Mouse (Mus musculus): ENCODE measurements around the gene N4bp2l1. TPM values are rescaled to one million over a fixed set of nuclear protein-coding genes. Genes with fewer than 3 reads are reported as not detected.

Gene N4bp2l1
- polyA plus RNA-seq, 1 experiment from 2014 or later, result 2.7 TPM

DNA sequence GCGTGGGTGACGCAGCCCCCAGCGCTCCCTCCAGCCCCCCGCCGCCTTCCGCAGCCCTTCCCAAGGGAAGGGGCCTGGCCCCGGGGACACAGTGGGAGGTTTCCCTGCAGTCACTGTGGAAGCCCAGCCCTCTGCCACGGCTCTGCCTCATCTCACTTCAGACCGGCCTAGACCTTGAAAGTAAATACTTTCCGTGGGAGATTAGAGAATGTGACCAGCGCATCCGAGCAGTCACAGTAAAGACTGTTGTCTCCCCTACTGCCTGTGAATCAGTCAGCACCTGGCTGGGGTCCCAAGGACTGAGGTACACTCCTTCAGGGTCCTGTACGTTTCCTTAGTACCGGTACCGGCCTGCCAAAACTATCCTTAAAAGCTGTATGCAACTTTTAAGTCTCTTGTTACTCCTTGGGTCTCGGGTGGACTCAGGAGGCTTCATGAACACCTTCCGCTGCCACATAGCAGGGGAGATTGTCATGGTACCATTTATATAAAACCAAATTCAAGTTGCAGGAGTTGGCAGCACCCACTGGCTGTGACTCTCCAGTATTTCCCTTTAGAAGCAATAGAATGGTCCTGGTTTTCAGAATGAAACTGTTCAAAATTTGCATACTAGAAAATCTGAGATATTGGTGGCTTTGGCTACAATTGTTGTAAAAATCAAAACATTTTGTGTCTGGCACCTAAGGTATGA, 2.2 kb downstream of the N4bp2l1 start:
- WGBS, result 7% methylated on average over 17 of the region's 17 CpGs
- DNase-seq (ENCODE audit: low spot score), result no peak
- Histone ChIP-seq H3K36me3 (replicated peaks) (no peaks in the 10 kb centered on the region), H3K27ac (replicated peaks) (0 out of 2 replicates have a peak overlapping the region, but pooled peaks have one; percentile 69), H3K4me3 (peak overlapping the region; percentile 90), H3K27me3 (replicated peaks; ENCODE audit: low read depth, poor library complexity, severe bottlenecking) (peaks cover 63% of the 10 kb centered on the region), H3K9me3 (no peaks in the 10 kb centered on the region), H3K4me1 (peaks cover 38% of the 10 kb centered on the region)

DNA sequence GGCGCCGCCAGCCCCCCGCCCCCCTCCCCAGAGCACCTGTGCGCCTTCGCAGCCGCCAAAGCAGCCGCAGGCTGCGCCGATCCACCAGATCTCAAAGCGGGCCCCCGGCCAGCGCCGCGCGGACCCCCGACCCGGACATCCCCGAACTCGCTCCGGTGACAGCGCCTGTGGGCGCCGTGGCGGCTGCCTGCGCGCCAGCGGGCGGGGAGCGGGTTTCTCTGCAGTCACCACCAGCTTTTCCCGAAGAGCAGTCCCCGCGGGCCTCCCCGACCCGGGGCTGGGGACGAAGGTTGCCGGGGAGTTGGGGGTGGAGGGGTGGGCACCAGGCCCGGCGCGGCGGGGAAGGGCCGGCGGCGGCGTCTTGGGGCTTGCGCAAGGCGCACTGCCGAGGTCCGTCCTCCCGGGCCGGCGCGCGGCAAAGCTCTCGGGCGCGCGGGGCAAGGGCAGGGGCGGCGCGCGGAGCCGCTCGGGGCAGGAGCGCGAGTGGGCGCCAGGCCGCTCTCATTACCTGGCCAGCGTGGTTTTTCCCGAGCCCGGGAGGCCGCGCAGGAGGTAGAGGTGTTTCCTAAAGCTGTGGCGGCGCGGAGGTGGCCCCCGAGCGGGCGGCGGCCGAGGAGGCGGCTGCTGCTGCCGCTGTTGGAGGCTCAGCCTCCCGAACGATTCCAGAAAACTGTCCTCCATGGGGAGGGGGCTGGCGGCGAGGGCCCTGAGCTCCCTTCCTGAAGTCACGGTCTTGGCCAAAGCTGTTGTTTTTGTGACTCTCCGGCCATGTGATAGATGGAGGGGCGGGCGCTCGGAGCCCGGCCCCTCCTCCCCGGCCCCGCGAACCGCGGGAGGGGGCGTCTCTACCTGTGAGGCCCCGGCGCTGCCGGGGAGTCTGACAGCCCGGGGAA, 3.0 kb downstream of the N4bp2l1 start:
- DNase-seq (ENCODE audit: low spot score), result peak; percentile 61
- Histone ChIP-seq H3K4me1 (peaks cover 32% of the 10 kb centered on the region), H3K4me3 (peak overlapping the region; percentile 90), H3K27me3 (replicated peaks; ENCODE audit: low read depth, poor library complexity, severe bottlenecking) (peaks cover 63% of the 10 kb centered on the region), H3K36me3 (replicated peaks) (no peaks in the 10 kb centered on the region), H3K9me3 (no peaks in the 10 kb centered on the region), H3K27ac (replicated peaks) (peak overlapping the region; percentile 69)
- under 1% methylated on average over 102 of the region's 102 CpGs for WGBS

DNA sequence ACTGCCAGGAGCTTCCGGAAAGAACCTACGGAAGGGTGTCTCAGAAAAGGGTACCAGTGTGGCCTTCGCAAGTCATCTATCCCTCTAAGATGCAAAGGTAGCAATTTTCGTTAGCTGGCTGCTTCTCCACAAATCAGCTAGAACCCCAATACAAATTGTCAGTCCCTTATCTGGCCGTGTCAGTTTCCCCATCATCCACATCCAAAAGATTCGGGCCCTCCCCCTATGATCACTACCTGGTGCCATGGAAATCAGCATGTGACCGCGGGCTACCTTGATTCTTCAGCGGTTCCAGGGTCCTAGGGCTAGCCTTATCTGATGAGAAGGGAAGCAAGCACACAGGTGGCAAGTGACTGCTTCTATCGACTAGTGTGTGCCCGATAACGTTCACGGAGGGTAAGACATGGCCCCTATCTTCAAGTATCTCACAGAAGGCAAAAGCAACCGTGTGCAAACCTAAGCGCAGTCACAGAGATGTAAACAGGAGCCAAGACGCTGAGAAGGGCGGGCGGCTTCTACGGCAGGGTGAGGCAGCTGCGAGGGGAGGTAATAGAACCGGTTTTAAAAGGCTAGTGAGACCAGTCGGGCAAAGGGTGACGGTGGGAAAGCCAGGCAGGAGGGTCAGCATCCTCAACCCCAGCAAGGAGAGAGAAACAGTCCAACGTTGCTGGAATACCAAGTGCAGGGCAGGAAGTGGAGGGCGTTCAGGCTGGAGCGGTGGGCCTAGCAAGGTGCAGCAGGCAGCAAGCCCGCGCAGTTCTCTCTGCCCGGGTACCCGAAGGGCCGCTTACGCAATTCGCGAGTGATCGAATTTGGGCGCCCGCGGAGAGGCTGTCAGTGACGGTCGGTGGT, 3.9 kb downstream of the N4bp2l1 start:
- no peaks in the 10 kb centered on the region for H3K9me3 ChIP-seq
- H3K36me3 ChIP-seq (replicated peaks), result no peaks in the 10 kb centered on the region
- no peak for DNase-seq (ENCODE audit: low spot score)
- H3K4me3 ChIP-seq, result peak overlapping the region; percentile 90
- H3K27ac ChIP-seq (replicated peaks), result peak overlapping the region; percentile 69; the same call in 1 of the 2 replicates
- 9% methylated on average over 40 of the region's 40 CpGs for WGBS
- H3K4me1 ChIP-seq, result peaks cover 23% of the 10 kb centered on the region
- peaks cover 63% of the 10 kb centered on the region for H3K27me3 ChIP-seq (replicated peaks; ENCODE audit: low read depth, poor library complexity, severe bottlenecking)

DNA sequence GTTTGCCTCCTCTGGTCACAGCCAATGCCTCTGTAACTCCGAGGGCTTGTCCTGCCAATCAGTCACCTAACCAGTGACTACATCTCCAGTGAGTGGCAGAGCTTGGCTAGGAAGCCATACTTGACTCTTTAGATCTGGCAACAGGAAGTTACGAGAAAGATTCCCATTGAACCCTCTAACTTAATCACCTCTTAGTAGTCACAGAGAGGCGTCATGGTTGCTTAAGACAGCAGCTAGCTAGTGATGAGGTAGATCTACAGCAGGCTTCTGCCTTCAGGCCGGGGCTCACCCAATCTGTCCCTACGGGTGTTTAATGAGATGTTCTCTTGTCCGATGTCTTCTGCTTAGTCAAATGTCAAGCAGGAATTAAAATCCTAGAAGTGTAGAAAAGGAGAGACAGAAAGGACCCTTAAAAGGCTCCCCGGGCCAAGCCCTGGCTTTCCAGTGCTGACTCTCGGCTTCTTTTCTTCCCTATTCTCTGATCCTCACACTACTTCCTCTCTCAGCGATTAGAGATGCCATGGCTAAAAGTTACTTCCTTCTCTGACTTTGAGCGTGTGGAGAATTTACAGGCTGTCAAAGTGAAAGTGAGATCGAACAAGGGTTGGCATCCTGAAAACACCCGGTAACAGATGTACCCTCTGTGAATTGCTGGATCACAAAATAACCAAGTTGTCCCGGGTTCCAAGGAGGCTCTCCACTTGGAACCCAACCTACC, 4.6 kb downstream of the N4bp2l1 start:
- H3K27me3 ChIP-seq (replicated peaks; ENCODE audit: low read depth, poor library complexity, severe bottlenecking), result peaks cover 56% of the 10 kb centered on the region
- no peaks in the 10 kb centered on the region for H3K9me3 ChIP-seq
- no peak overlapping the region for H3K27ac ChIP-seq (replicated peaks)
- WGBS, result 79% methylated on average over 13 of the region's 13 CpGs
- H3K36me3 ChIP-seq (replicated peaks), result no peaks in the 10 kb centered on the region
- DNase-seq (ENCODE audit: low spot score), result no peak
- H3K4me1 ChIP-seq, result peaks cover 21% of the 10 kb centered on the region
- peak overlapping the region; percentile 90; the same call in 1 of the 2 replicates for H3K4me3 ChIP-seq

DNA sequence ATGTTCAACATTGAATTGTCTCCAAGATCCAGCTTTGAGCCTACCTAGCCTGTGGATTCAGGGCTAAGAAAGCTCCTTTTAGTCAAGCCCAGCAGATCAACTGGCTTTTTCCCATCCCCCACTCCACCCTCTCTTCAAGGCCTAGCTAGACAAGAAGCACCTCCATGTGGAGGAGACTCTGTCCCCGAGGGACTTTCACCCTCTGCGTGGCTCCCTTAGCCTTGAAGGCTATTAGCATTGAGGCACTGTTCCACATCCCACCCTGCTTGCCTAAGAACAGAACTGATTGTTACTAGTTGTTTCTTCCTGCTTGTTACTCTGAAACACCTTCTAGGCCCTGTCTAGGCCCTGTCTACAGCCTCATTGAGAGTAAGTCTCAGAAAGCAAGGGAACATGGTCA, 7.0 kb downstream of the N4bp2l1 start:
- Histone ChIP-seq H3K4me1 (peaks cover 20% of the 10 kb centered on the region), H3K27ac (replicated peaks) (no peak overlapping the region), H3K36me3 (replicated peaks) (no peaks in the 10 kb centered on the region), H3K4me3 (no peak overlapping the region), H3K27me3 (replicated peaks; ENCODE audit: low read depth, poor library complexity, severe bottlenecking) (peaks cover 32% of the 10 kb centered on the region), H3K9me3 (no peaks in the 10 kb centered on the region)
- WGBS, result 74% methylated on average over 2 of the region's 2 CpGs
- DNase-seq (ENCODE audit: low spot score), result no peak

DNA sequence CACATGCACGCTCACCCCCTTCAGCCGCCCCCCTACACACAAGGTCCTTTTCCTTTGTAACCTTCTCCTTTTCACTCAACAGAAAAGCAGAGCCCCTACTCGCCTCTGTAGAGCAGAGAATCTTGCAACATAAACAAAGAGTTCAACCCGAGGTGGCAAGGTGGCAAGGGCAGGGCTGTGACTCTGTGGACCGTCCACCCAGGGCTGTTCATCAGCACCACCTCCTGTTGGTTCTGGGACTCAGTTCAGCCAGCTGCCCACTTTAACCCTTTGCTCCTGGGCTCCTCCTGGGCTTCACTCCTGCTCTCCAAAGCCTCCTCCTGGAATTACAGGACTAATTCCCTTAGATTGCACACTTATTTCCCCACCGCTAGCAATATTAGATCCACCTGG, 12.7 kb downstream of the N4bp2l1 start:
- Histone ChIP-seq H3K4me1 (peaks cover 5% of the 10 kb centered on the region), H3K36me3 (replicated peaks) (no peaks in the 10 kb centered on the region), H3K27ac (replicated peaks) (no peak overlapping the region), H3K9me3 (no peaks in the 10 kb centered on the region), H3K4me3 (no peak overlapping the region), H3K27me3 (replicated peaks; ENCODE audit: low read depth, poor library complexity, severe bottlenecking) (no peaks in the 10 kb centered on the region)
- 47% methylated on average over 6 of the region's 6 CpGs for WGBS
- no peak for DNase-seq (ENCODE audit: low spot score)

DNA sequence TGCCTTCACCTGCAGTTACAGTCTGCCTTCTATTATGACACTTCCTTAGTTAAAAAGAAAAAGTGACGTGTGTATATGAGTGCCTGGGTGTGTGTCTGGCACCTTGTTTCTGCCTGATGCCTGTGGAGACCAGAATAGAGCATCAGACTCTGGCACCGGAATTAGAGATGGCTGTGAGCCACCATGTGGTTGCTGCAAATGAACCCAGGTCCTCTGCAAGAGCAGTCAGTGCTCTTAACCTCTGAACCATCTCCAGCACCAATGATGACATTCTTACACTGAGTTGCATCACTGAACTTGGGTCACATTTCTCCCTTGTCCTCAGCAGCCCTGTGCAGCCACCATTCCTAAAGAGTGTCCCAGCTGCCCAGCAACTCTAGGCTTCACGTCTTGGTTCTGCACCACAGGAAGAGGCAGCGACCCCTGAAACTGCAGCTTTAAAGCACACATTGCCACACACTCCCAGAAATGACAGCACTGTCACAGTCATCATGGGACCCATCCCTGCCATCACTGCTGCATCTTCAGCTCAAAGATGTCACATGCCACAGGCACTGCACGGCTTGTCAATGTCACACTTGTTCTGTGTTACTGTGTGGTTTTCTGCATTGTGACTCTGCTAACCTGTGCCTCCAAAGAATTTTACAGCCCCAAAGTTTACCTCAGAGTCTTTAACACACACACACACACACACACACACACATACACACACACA, 13.2 kb downstream of the N4bp2l1 start:
- 74% methylated on average over 5 of the region's 5 CpGs for WGBS
- H3K27me3 ChIP-seq (replicated peaks; ENCODE audit: low read depth, poor library complexity, severe bottlenecking), result no peaks in the 10 kb centered on the region
- peaks cover 5% of the 10 kb centered on the region for H3K4me1 ChIP-seq
- DNase-seq (ENCODE audit: low spot score), result no peak
- H3K27ac ChIP-seq (replicated peaks), result no peak overlapping the region
- no peak overlapping the region for H3K4me3 ChIP-seq
- no peaks in the 10 kb centered on the region for H3K9me3 ChIP-seq
- H3K36me3 ChIP-seq (replicated peaks), result no peaks in the 10 kb centered on the region

DNA sequence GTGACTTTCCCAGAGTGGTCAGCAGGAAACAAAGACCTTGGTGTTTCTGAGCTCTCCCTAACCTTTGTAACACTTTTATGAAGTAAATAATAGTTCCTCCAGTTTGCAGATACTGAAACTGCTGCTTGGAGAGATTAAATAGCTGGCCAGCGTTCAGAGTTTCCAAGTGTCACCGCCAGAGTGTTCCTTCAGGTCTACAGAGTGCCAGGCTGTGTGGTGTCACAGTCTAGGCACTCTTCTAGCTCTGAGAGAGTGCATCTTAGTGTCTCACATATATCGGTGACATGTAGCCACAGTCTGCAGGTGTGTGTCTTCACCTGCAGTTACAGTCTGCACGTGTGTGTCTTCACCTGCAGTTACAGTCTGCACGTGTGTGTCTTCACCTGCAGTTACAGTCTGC, 13.8 kb downstream of the N4bp2l1 start:
- Histone ChIP-seq H3K27me3 (replicated peaks; ENCODE audit: low read depth, poor library complexity, severe bottlenecking) (no peaks in the 10 kb centered on the region), H3K4me3 (no peak overlapping the region), H3K36me3 (replicated peaks) (no peaks in the 10 kb centered on the region), H3K4me1 (peaks cover 5% of the 10 kb centered on the region), H3K27ac (replicated peaks) (no peak overlapping the region), H3K9me3 (no peaks in the 10 kb centered on the region)
- DNase-seq (ENCODE audit: low spot score), result no peak
- WGBS, result 87% methylated on average over 5 of the region's 5 CpGs

DNA sequence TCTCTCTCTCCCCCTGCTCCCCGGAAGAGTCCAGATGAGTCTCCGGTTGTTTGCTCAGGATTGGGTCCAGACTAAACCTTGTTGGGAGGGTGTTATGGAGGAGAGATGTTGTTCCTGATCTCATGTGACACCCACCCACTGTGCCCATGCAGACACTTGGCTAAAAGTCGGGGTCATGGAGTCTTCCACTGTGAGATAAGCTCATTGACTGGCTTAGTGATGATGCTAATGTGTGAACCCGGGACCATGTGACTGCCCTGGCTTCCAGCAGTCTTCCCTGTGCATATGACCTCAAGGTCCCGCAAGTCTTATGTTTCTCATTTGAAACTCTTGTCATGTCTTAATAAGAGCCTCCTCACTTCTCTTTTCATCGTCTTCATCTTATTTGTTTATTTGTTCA, 15.8 kb downstream of the N4bp2l1 start:
- Histone ChIP-seq H3K27me3 (replicated peaks; ENCODE audit: low read depth, poor library complexity, severe bottlenecking) (no peaks in the 10 kb centered on the region), H3K4me1 (peaks cover 5% of the 10 kb centered on the region), H3K9me3 (no peaks in the 10 kb centered on the region), H3K36me3 (replicated peaks) (no peaks in the 10 kb centered on the region), H3K4me3 (no peak overlapping the region), H3K27ac (replicated peaks) (no peak overlapping the region)
- 75% methylated on average over 6 of the region's 6 CpGs for WGBS
- no peak for DNase-seq (ENCODE audit: low spot score)

DNA sequence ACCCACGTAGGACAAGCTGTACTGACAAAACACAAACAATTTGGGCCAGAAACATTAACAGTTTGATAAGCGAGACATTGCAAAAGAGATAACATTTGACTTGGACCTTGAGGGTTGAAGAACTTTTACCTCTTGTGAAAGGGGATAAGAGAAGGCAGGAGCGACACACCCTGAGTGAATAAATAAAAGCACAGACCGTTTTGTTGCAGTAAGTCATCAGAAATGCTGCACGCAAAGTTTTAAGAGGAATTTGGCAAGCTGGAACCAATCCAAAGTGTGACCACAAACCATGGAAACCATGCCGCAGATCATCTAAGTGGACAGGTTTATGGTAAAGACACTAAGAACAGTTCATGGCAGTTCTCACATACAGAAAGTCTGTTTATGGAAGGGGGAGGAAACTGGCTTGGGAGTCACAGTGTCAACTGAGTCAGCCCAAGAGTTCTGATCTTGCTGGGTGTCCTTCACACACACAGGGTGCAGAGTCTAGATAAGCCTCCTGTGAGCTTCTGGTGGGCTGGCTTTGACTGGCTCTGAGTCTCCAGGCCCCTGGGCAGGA, 18.3 kb downstream of the N4bp2l1 start:
- Histone ChIP-seq H3K27ac (replicated peaks) (no peak overlapping the region), H3K4me3 (no peak overlapping the region), H3K36me3 (replicated peaks) (no peaks in the 10 kb centered on the region), H3K9me3 (no peaks in the 10 kb centered on the region), H3K27me3 (replicated peaks; ENCODE audit: low read depth, poor library complexity, severe bottlenecking) (no peaks in the 10 kb centered on the region), H3K4me1 (no peaks in the 10 kb centered on the region; the same call in 1 of the 2 replicates)
- no peak for DNase-seq (ENCODE audit: low spot score)
- 91% methylated on average over 6 of the region's 6 CpGs for WGBS

DNA sequence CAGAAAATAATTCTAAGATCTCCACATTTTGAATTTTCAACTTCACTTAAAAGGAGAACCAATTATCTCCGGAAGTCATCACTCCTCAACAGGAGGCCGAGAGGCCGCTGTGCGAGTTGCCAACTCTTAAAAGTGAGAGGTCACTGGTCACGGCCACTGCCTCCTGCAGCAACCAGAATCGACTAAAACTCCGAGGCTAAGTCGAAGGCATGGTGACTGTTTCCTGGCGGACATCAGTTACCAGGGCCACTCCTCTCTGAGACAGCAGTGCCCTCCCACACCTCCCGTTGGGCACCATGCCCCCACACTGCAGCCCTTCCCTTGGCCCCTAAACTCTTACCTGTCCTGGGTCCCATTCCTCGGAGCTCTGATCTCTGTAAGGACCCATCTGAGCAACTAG, 20.2 kb downstream of the N4bp2l1 start:
- Histone ChIP-seq H3K27ac (replicated peaks) (no peak overlapping the region), H3K36me3 (replicated peaks) (peaks cover 12% of the 10 kb centered on the region), H3K9me3 (no peaks in the 10 kb centered on the region), H3K4me3 (no peak overlapping the region), H3K4me1 (no peaks in the 10 kb centered on the region), H3K27me3 (replicated peaks; ENCODE audit: low read depth, poor library complexity, severe bottlenecking) (no peaks in the 10 kb centered on the region)
- WGBS, result 86% methylated on average over 11 of the region's 11 CpGs
- DNase-seq (ENCODE audit: low spot score), result no peak
